Mouse (Mus musculus) stomach, postnatal 0 days (tissue): ENCODE measurements around the gene Zbp1.
A peak's percentile ranks its signal among the peaks of the same experiment; 100 is the strongest.

Experiments
- CTCF ChIP-seq: IDR thresholded peaks from 2 replicates; pipeline ENCODE4 v1.5.1; 2016; ENCODE audit warnings: antibody characterized with exemption, low read depth, mild to moderate bottlenecking, moderate library complexity
- EP300 ChIP-seq: optimal IDR thresholded peaks from 2 replicates; pipeline ENCODE3; 2016; ENCODE audit warnings: antibody characterized with exemption

DNA sequence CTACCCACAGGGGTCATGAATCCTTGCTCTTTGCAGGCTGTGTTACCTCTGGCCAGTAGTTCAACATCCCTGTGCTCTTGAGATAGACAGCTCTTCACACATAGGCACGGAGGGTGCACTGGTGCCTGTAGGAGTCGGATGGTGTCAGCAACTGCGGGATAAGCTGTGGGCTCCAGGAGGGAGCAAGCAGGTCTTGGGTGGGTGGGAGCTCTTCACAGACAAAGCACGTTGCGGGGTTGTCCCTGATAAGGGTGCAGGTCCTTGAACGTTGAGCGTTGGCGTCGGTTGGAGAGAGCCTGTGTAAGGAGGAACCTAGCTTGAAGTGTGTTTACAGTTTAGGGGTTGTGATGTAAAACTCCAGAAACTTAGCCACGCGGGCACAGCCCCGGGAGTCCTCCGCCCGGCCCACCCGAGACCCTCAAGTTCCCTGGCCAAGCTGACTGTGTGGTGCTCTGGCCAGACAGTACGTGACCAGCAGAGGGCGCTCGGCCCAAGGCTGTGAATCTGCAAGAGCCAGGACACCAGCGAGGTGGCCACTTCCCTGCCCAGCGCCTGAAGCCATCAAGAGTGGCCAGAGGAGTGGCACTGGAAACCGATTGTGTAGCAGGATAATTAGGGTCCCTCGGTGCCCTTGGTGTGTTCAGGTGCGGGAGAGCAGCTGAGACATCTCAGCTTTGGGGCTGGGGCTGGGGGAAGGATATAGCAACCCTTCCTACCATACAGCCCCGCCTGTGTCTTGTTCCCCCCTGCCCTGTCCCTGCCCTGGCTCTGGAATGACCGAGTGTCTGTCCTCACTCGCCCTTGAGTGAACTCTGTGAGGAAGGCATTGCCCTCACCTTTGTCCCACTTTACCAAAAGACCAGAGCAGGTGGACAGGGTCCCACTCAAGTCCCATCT, 32.4 kb downstream of the Zbp1 start:
- TF ChIP-seq CTCF (peak; percentile 99), EP300 (no peak)
